Mouse (Mus musculus) kidney, adult 2 months (tissue): ENCODE measurements around the gene Atrnl1.

Experiments used
- CTCF ChIP-seq: fragments of 200-500 bp; conservative IDR thresholded peaks from 2 replicates; pipeline ENCODE4 v1.5.1; 2011; ENCODE audit warnings: low read depth, mild to moderate bottlenecking, control low read depth, low read length, moderate library complexity, mixed read lengths; ENCODE audit not compliant: insufficient read depth, insufficient read length
- POLR2A ChIP-seq: fragments of 200-500 bp; IDR thresholded peaks from one replicate; pipeline ENCODE4 v1.6.1; 2011; ENCODE audit warnings: low read depth, low read length, control low read depth

- TF ChIP-seq CTCF, result no peak
- no peak for TF ChIP-seq POLR2A
These were observed 462.0 kb downstream of the Atrnl1 start for GRCm38 (mm10) chr19:58072846-58073245.
